Mouse (Mus musculus): ENCODE results near the gene Kcnk4.
A peak's percentile ranks its signal among the peaks of the same experiment; 100 is the strongest.

The Kcnk4 gene

GRCm38 (mm10) chr19:6968491-6969271, 34.4 kb upstream of the Kcnk4 start:
- DNase-seq (ENCODE audit: low spot score): no peak

GRCm38 (mm10) chr19:6956461-6956860, 22.1 kb upstream of the Kcnk4 start:
- DNase-seq (ENCODE audit: low spot score): peak; percentile 75

- no peak for DNase-seq (ENCODE audit: low spot score)
These were observed 21.1 kb upstream of the Kcnk4 start for GRCm38 (mm10) chr19:6955424-6955823.

GRCm38 (mm10) chr19:6954046-6954445, 19.7 kb upstream of the Kcnk4 start:
- DNase-seq (ENCODE audit: low spot score): peak; percentile 47

GRCm38 (mm10) chr19:6952712-6953037, 18.4 kb upstream of the Kcnk4 start:
- DNase-seq (ENCODE audit: low spot score): no peak

GRCm38 (mm10) chr19:6951994-6952711, 17.8 kb upstream of the Kcnk4 start:
- DNase-seq (ENCODE audit: low spot score): peak; percentile 74

- DNase-seq (ENCODE audit: low spot score): peak; percentile 92
These were observed 17.2 kb upstream of the Kcnk4 start for GRCm38 (mm10) chr19:6951381-6951968.

- DNase-seq (ENCODE audit: low spot score): peak; percentile 25
These were observed 16.4 kb upstream of the Kcnk4 start for GRCm38 (mm10) chr19:6950613-6951153.

- DNase-seq (ENCODE audit: low spot score): no peak
These were observed 15.6 kb upstream of the Kcnk4 start for GRCm38 (mm10) chr19:6949951-6950350.

GRCm38 (mm10) chr19:6949532-6949931, 15.2 kb upstream of the Kcnk4 start:
- DNase-seq (ENCODE audit: low spot score): no peak

- DNase-seq (ENCODE audit: low spot score): no peak
These were observed 13.9 kb upstream of the Kcnk4 start for GRCm38 (mm10) chr19:6948186-6948585.

GRCm38 (mm10) chr19:6947742-6948141, 13.4 kb upstream of the Kcnk4 start:
- DNase-seq (ENCODE audit: low spot score): no peak

GRCm38 (mm10) chr19:6943709-6944108, 9.4 kb upstream of the Kcnk4 start:
- DNase-seq (ENCODE audit: low spot score): no peak

- no peak for DNase-seq (ENCODE audit: low spot score)
These were observed 8.4 kb upstream of the Kcnk4 start for GRCm38 (mm10) chr19:6942764-6943163.

- DNase-seq (ENCODE audit: low spot score): peak; percentile 89
These were observed 8.0 kb upstream of the Kcnk4 start, which contains the start of gene Gpr137 for GRCm38 (mm10) chr19:6942249-6942691. Gene Gpr137, minus strand, starts transcription at chr19:6942480.

GRCm38 (mm10) chr19:6941372-6942248, 7.3 kb upstream of the Kcnk4 start, which contains the start of gene Bad:
Gene Bad, plus strand, starts transcription at chr19:6941861.
- peak; percentile 89 for DNase-seq (ENCODE audit: low spot score)

GRCm38 (mm10) chr19:6940396-6941351, 6.4 kb upstream of the Kcnk4 start:
- peak; percentile 31 for DNase-seq (ENCODE audit: low spot score)

- no peak for DNase-seq (ENCODE audit: low spot score)
These were observed 5.0 kb upstream of the Kcnk4 start for GRCm38 (mm10) chr19:6939106-6940002.
